Mouse (Mus musculus) ES-E14 (cell line): ENCODE data around the gene D7Ertd443e.

ENCODE experiments used
- CHD2 ChIP-seq: IDR thresholded peaks from 2 replicates; pipeline ENCODE4 v1.6.1; 2014; ENCODE audit warnings: mild to moderate bottlenecking, low read depth, low read length, inconsistent platforms
- HCFC1 ChIP-seq: IDR thresholded peaks from 2 replicates; pipeline ENCODE4 v1.6.1; 2012; ENCODE audit warnings: low read length, inconsistent platforms, borderline replicate concordance; ENCODE audit not compliant: insufficient read depth
- ZC3H11A ChIP-seq: IDR thresholded peaks from 2 replicates; pipeline ENCODE4 v1.6.1; 2012; ENCODE audit warnings: low read depth, mild to moderate bottlenecking, inconsistent platforms, low read length, borderline replicate concordance
- ZNF384 ChIP-seq: IDR thresholded peaks from 2 replicates; pipeline ENCODE4 v1.6.1; 2012; ENCODE audit warnings: low read depth, low read length, inconsistent platforms

- TF ChIP-seq CHD2, result no peak
- TF ChIP-seq ZNF384, result no peak
- TF ChIP-seq ZC3H11A, result no peak
- TF ChIP-seq HCFC1, result no peak
Measured at GRCm38 (mm10) chr7:134226231-134226630, 159.2 kb downstream of the D7Ertd443e start.
